In genomic region chr7:109169505-109170440, GRCm38 (mm10) we compare ENCODE assay signal across 8 mouse cellular contexts. TPM values are rescaled to one million over a fixed set of nuclear protein-coding genes. Genes with fewer than 3 reads are reported as not detected.
DNase-seq lines count a peak whose midpoint lies in the region; ATAC-seq and TF ChIP-seq lines count a peak whose summit lies in the region.

No protein-coding gene starts in this region.

- H3K9me3 ChIP-seq in embryonic facial prominence, embryonic 15.5 days (replicated peaks): no peaks in the 10 kb centered on the region
- no peaks in the 10 kb centered on the region for H3K9me3 ChIP-seq in hindbrain, embryonic 13.5 days
- no peaks in the 10 kb centered on the region for H3K9me3 ChIP-seq in liver, embryonic 14.5 days (ENCODE audit: control insufficient read depth, low read length)
- H3K9me3 ChIP-seq in stomach, embryonic 14.5 days (ENCODE audit: control insufficient read depth, low read depth, low read length): peaks cover 4% of the 10 kb centered on the region; the same call in 1 of the 2 replicates

- no peak overlapping the region for H3K4me3 ChIP-seq in lung, adult 2 months (replicated peaks; ENCODE audit: extremely low read depth, low read depth, low read length)
- peak overlapping the region; percentile 54 for H3K4me3 ChIP-seq in embryonic facial prominence, embryonic 15.5 days (replicated peaks)
- peak overlapping the region; percentile 58 for H3K4me3 ChIP-seq in hindbrain, embryonic 13.5 days
- H3K4me3 ChIP-seq in liver, embryonic 14.5 days (ENCODE audit: insufficient read depth in 1 of 2, low read depth in 2 of 2, low read length in 2 of 2): peak overlapping the region in 1 of 2 experiments; percentile 19; a peak in 1 of 4 replicates
- peak overlapping the region; percentile 47 for H3K4me3 ChIP-seq in stomach, embryonic 14.5 days (ENCODE audit: low read depth, low read length)

- H3K4me1 ChIP-seq in lung, adult 2 months (ENCODE audit: control insufficient read depth, insufficient read depth, low read length): no peaks in the 10 kb centered on the region; the same call in 1 of the 2 replicates
- peaks cover 22% of the 10 kb centered on the region for H3K4me1 ChIP-seq in embryonic facial prominence, embryonic 15.5 days
- H3K4me1 ChIP-seq in hindbrain, embryonic 13.5 days (replicated peaks): peaks cover 81% of the 10 kb centered on the region
- no peaks in the 10 kb centered on the region for H3K4me1 ChIP-seq in liver, embryonic 14.5 days (replicated peaks; ENCODE audit: control insufficient read depth in 2 of 2, insufficient read depth in 2 of 2, low read length in 1 of 2)
- peaks cover 4% of the 10 kb centered on the region; the same call in 1 of the 2 replicates for H3K4me1 ChIP-seq in stomach, embryonic 14.5 days (ENCODE audit: control insufficient read depth, insufficient read depth, low read length)

- WGBS in lung, adult 2 months: 2% methylated on average over 72 of the region's 72 CpGs
- WGBS in embryonic facial prominence, embryonic 15.5 days: under 1% methylated on average over 71 of the region's 72 CpGs
- WGBS in hindbrain, embryonic 13.5 days: under 1% methylated on average over 61 of the region's 72 CpGs
- 2% methylated on average over 72 of the region's 72 CpGs for WGBS in liver, embryonic 14.5 days (ENCODE audit: insufficient replicate concordance)
- under 1% methylated on average over 70 of the region's 72 CpGs for WGBS in stomach, embryonic 14.5 days

- H3K27me3 ChIP-seq in embryonic facial prominence, embryonic 15.5 days: peaks cover 51% of the 10 kb centered on the region
- H3K27me3 ChIP-seq in hindbrain, embryonic 13.5 days: peaks cover 49% of the 10 kb centered on the region
- H3K27me3 ChIP-seq in liver, embryonic 14.5 days (ENCODE audit: control insufficient read depth, insufficient read depth, low read length): peaks cover 34% of the 10 kb centered on the region
- H3K27me3 ChIP-seq in stomach, embryonic 14.5 days (ENCODE audit: control insufficient read depth, insufficient read depth, low read length): peaks cover 18% of the 10 kb centered on the region; the same call in 1 of the 2 replicates

- DNase-seq in lung, adult 18-20 months: peak; percentile 5 to 16
- DNase-seq in lung, adult 2 months: no peak
- peak; percentile 72 for DNase-seq in brain, embryonic 14.5 days (ENCODE audit: low read depth)
- no peak for DNase-seq in liver, embryonic 14.5 days (ENCODE audit: low read depth in 3 of 3, low spot score in 3 of 3)
- no peak for DNase-seq in thymus, postnatal 25 days

- no peaks in the 10 kb centered on the region for H3K36me3 ChIP-seq in embryonic facial prominence, embryonic 15.5 days
- H3K36me3 ChIP-seq in hindbrain, embryonic 13.5 days: no peaks in the 10 kb centered on the region
- no peaks in the 10 kb centered on the region for H3K36me3 ChIP-seq in liver, embryonic 14.5 days (replicated peaks; ENCODE audit: control insufficient read depth, insufficient read depth, low read depth)
- H3K36me3 ChIP-seq in stomach, embryonic 14.5 days (ENCODE audit: control insufficient read depth, insufficient read depth, low read length): no peaks in the 10 kb centered on the region

- peak overlapping the region; percentile 37; the same call in 1 of the 2 replicates for H3K9ac ChIP-seq in embryonic facial prominence, embryonic 15.5 days
- peak overlapping the region; percentile 86 for H3K9ac ChIP-seq in hindbrain, embryonic 13.5 days
- H3K9ac ChIP-seq in liver, embryonic 14.5 days (replicated peaks): no peak overlapping the region
- no peak overlapping the region; the same call in 1 of the 2 replicates for H3K9ac ChIP-seq in stomach, embryonic 14.5 days (replicated peaks; ENCODE audit: low read depth, low read length)

- no peak for ATAC-seq in embryonic facial prominence, embryonic 15.5 days (ENCODE audit: insufficient number of reproducible peaks, low FRiP score, low TSS enrichment, low read depth)
- ATAC-seq in hindbrain, embryonic 13.5 days (ENCODE audit: low FRiP score): peak; percentile 18
- no peak for ATAC-seq in liver, embryonic 14.5 days (ENCODE audit: insufficient read depth)
- no peak for ATAC-seq in stomach, embryonic 14.5 days (ENCODE audit: insufficient number of reproducible peaks, insufficient read depth, low FRiP score, low read depth)

- H3K27ac ChIP-seq in embryonic facial prominence, embryonic 15.5 days (replicated peaks): no peak overlapping the region
- H3K27ac ChIP-seq in hindbrain, embryonic 13.5 days: peak overlapping the region; percentile 92
- no peak overlapping the region for H3K27ac ChIP-seq in liver, embryonic 14.5 days
- no peak overlapping the region for H3K27ac ChIP-seq in stomach, embryonic 14.5 days (ENCODE audit: low read length)

- TF ChIP-seq POLR2A in lung, adult 2 months (IDR thresholded peaks at IDR 0.05; ENCODE audit: borderline replicate concordance, extremely low read depth, low read depth, low read length): no peak
- TF ChIP-seq POLR2A in brain, embryonic 14.5 days (IDR thresholded peaks at IDR 0.05; ENCODE audit: borderline replicate concordance, extremely low read depth, insufficient read depth, insufficient read length, poor library complexity, severe bottlenecking): no peak

- TF ChIP-seq EP300 in liver, embryonic 14.5 days (IDR thresholded peaks at IDR 0.05; ENCODE audit: low read depth): no peak

- peak overlapping the region; percentile 99 for H3K4me2 ChIP-seq in embryonic facial prominence, embryonic 15.5 days (replicated peaks)
- H3K4me2 ChIP-seq in hindbrain, embryonic 13.5 days: peak overlapping the region; percentile 98
- peak overlapping the region; percentile 50 for H3K4me2 ChIP-seq in liver, embryonic 14.5 days (ENCODE audit: low read depth)
- peak overlapping the region; percentile 99 for H3K4me2 ChIP-seq in stomach, embryonic 14.5 days (replicated peaks; ENCODE audit: low read depth, low read length)

- TF ChIP-seq CTCF in lung, adult 2 months (IDR thresholded peaks at IDR 0.05; ENCODE audit: insufficient read depth, low read length): no peak
- no peak for TF ChIP-seq CTCF in brain, embryonic 14.5 days (IDR thresholded peaks at IDR 0.05; ENCODE audit: borderline replicate concordance, extremely low read depth, insufficient read depth, insufficient read length)
- no peak for TF ChIP-seq CTCF in liver, embryonic 14.5 days (IDR thresholded peaks at IDR 0.05; ENCODE audit: low read depth)

RNA-seq across cellular contexts. Expression of gene Lmo1, which starts 5.2 kb away (rescaled TPM):
- 7.5 and 8.7 TPM in 2 replicates for polyA plus RNA-seq in lung, adult 2 months (2012; rRNA removed)
- polyA plus RNA-seq in brain, embryonic 14.5 days (2012; rRNA removed): 131 and 176 TPM in 2 replicates
- polyA plus RNA-seq in embryonic facial prominence, embryonic 15.5 days (2015; fragmentation: Nextera tagmentation; extraction: Ambion mirVana): 82.9 and 91.6 TPM in 2 replicates
- 42.8 and 49.8 TPM in 2 replicates for polyA plus RNA-seq in hindbrain, embryonic 13.5 days (2015; fragmentation: Nextera tagmentation; extraction: Ambion mirVana)
- 0.71 and 0.78 TPM in 2 replicates for polyA plus RNA-seq in liver, embryonic 14.5 days (2012; rRNA removed)
- polyA plus RNA-seq in liver, embryonic 14.5 days (2014; fragmentation: Nextera tagmentation; extraction: Ambion mirVana): 0.75 and 0.96 TPM in 2 replicates
- polyA plus RNA-seq in stomach, embryonic 14.5 days (2014; fragmentation: Nextera tagmentation; extraction: Ambion mirVana): 2.8 and 3.5 TPM in 2 replicates

Comparison
In these comparisons a context has a peak if more than half of its experiments do, and no peak if none do; other contexts are left out.
1. DNase-seq: peak in lung, adult 18-20 months (2 of 2) and brain, embryonic 14.5 days (single experiment); none in lung, adult 2 months (single experiment), liver, embryonic 14.5 days (0 of 3) and thymus, postnatal 25 days (single experiment).
2. H3K9ac ChIP-seq: peak in embryonic facial prominence, embryonic 15.5 days (single experiment) and hindbrain, embryonic 13.5 days (single experiment); none in liver, embryonic 14.5 days (single experiment) and stomach, embryonic 14.5 days (single experiment).
3. Peak in every context shown above with its lines, with median percentiles within 50 percentile points of each other: H3K4me2 ChIP-seq.